Mouse (Mus musculus) bone marrow, adult 2 months (tissue): ENCODE measurements around the gene Rxfp3.

Experiments
- CTCF ChIP-seq: fragments of 200-500 bp; IDR thresholded peaks from 2 replicates; pipeline ENCODE4 v1.5.1; 2011; ENCODE audit warnings: low read length, control low read depth; ENCODE audit not compliant: control insufficient read depth, insufficient read depth
- POLR2A ChIP-seq: fragments of 200-500 bp; IDR thresholded peaks from 2 replicates; pipeline ENCODE4 v1.6.1; 2011; ENCODE audit warnings: low read depth, mild to moderate bottlenecking, control low read depth, low read length, borderline replicate concordance; ENCODE audit not compliant: control insufficient read depth

- TF ChIP-seq POLR2A (no peak), CTCF (no peak)
Observed at GRCm38 (mm10) chr15:11062903-11063302, 25.1 kb upstream of the Rxfp3 start.
